In genomic region chr16:94362174-94362873, GRCm38 (mm10) we compare ENCODE assay signal across 9 mouse cellular contexts. TPM values are rescaled to one million over a fixed set of nuclear protein-coding genes. Genes with fewer than 3 reads are reported as not detected.
DNase-seq lines count a peak whose midpoint lies in the region; ATAC-seq and TF ChIP-seq lines count a peak whose summit lies in the region.
"Had no signal": no experiment of that assay in that cellular context is flagged by ENCODE, and none has a peak within 500 bp of the region (broad histone marks: within the 10 kb centered on the region; RNA-seq: fewer than 3 reads in every experiment).

No protein-coding gene starts in this region.

- no peak overlapping the region for H3K27ac ChIP-seq in liver, embryonic 16.5 days (ENCODE audit: low read length)
- no peak overlapping the region for H3K27ac ChIP-seq in liver, embryonic 12.5 days
- peak overlapping the region; percentile 44; the same call in 1 of the 2 replicates for H3K27ac ChIP-seq in hindbrain, embryonic 13.5 days
- no peak overlapping the region for H3K27ac ChIP-seq in liver, postnatal 0 days (ENCODE audit: low read depth)
- H3K27ac ChIP-seq: liver, embryonic 14.5 days had no signal

- whole genome bisulfite sequencing in liver, embryonic 16.5 days (ENCODE audit: insufficient replicate concordance): 40% methylated on average over 10 of the region's 10 CpGs
- WGBS in liver, embryonic 12.5 days (ENCODE audit: insufficient replicate concordance): 44% methylated on average over 10 of the region's 10 CpGs
- 47% methylated on average over 10 of the region's 10 CpGs for WGBS in hindbrain, embryonic 13.5 days
- WGBS in liver, postnatal 0 days (ENCODE audit: insufficient replicate concordance): 48% methylated on average over 10 of the region's 10 CpGs

- no peaks in the 10 kb centered on the region for H3K9me3 ChIP-seq in liver, embryonic 16.5 days (replicated peaks; ENCODE audit: control insufficient read depth, low read length)
- H3K9me3 ChIP-seq in liver, embryonic 12.5 days (replicated peaks): no peaks in the 10 kb centered on the region
- H3K9me3 ChIP-seq in hindbrain, embryonic 13.5 days: no peaks in the 10 kb centered on the region
- H3K9me3 ChIP-seq in liver, postnatal 0 days (ENCODE audit: low read length): no peaks in the 10 kb centered on the region

- H3K4me3 ChIP-seq in liver, embryonic 16.5 days (ENCODE audit: low read depth, low read length): no peak overlapping the region
- no peak overlapping the region for H3K4me3 ChIP-seq in liver, embryonic 12.5 days
- no peak overlapping the region for H3K4me3 ChIP-seq in hindbrain, embryonic 13.5 days
- H3K4me3 ChIP-seq in liver, postnatal 0 days (ENCODE audit: low read depth, low read length): no peak overlapping the region

- 0 out of 2 replicates have a peak, but pooled peaks have one; percentile 24 for ATAC-seq in liver, embryonic 16.5 days (ENCODE audit: low read depth)
- ATAC-seq in liver, embryonic 12.5 days: no peak
- ATAC-seq in frontal cortex, adult (ENCODE audit: low TSS enrichment): peak; percentile 98
- ATAC-seq in hindbrain, embryonic 13.5 days (ENCODE audit: low FRiP score): peak; percentile 85
- no peak for ATAC-seq in liver, postnatal 0 days

- DNase-seq in brain, adult 2 months (ENCODE audit: low read depth, low spot score): peak; percentile 96
- DNase-seq in liver, postnatal 0 days: peak; percentile 24
- DNase-seq in right cerebral cortex, postnatal 14 days: peak; percentile 67
- DNase-seq in T-cell, adult 2 months (ENCODE audit: low spot score): no peak

- no peak overlapping the region for H3K9ac ChIP-seq in liver, embryonic 16.5 days (ENCODE audit: low read depth, low read length)
- no peak overlapping the region for H3K9ac ChIP-seq in liver, embryonic 12.5 days
- no peak overlapping the region for H3K9ac ChIP-seq in hindbrain, embryonic 13.5 days
- no peak overlapping the region for H3K9ac ChIP-seq in liver, postnatal 0 days (replicated peaks)
- H3K9ac ChIP-seq: liver, embryonic 14.5 days had no signal

- no peak for TF ChIP-seq EP300 in liver, postnatal 0 days (IDR thresholded peaks at IDR 0.05; ENCODE audit: low read depth)

- peaks cover 3% of the 10 kb centered on the region for H3K4me1 ChIP-seq in liver, embryonic 16.5 days (ENCODE audit: control insufficient read depth, low read depth, low read length)
- H3K4me1 ChIP-seq in liver, embryonic 12.5 days: peaks cover 18% of the 10 kb centered on the region
- peaks cover 8% of the 10 kb centered on the region for H3K4me1 ChIP-seq in hindbrain, embryonic 13.5 days (replicated peaks)
- H3K4me1 ChIP-seq in liver, postnatal 0 days (ENCODE audit: insufficient read depth): no peaks in the 10 kb centered on the region

- H3K27me3 ChIP-seq in liver, embryonic 16.5 days (ENCODE audit: control insufficient read depth, insufficient read depth, low read depth, low read length): no peaks in the 10 kb centered on the region
- no peaks in the 10 kb centered on the region for H3K27me3 ChIP-seq in liver, embryonic 12.5 days (replicated peaks)
- H3K27me3 ChIP-seq in hindbrain, embryonic 13.5 days: no peaks in the 10 kb centered on the region
- H3K27me3 ChIP-seq in liver, postnatal 0 days (ENCODE audit: insufficient read depth, low read length): no peaks in the 10 kb centered on the region

- H3K36me3 ChIP-seq in liver, embryonic 16.5 days (ENCODE audit: control insufficient read depth, insufficient read depth): no peaks in the 10 kb centered on the region
- no peaks in the 10 kb centered on the region for H3K36me3 ChIP-seq in liver, embryonic 12.5 days
- H3K36me3 ChIP-seq in hindbrain, embryonic 13.5 days: peaks cover 15% of the 10 kb centered on the region
- H3K36me3 ChIP-seq in liver, postnatal 0 days (replicated peaks; ENCODE audit: insufficient read depth, low read length): no peaks in the 10 kb centered on the region

- TF ChIP-seq CTCF in liver, postnatal 0 days (IDR thresholded peaks at IDR 0.05; ENCODE audit: low read depth): no peak

- no peak overlapping the region for H3K4me2 ChIP-seq in liver, embryonic 16.5 days (ENCODE audit: low read depth, low read length)
- H3K4me2 ChIP-seq in liver, embryonic 12.5 days: no peak overlapping the region
- H3K4me2 ChIP-seq in hindbrain, embryonic 13.5 days: no peak overlapping the region
- H3K4me2 ChIP-seq in liver, postnatal 0 days (ENCODE audit: low read depth, low read length): no peak overlapping the region

RNA-seq across cellular contexts. Expression of gene Ttc3, which starts 8.1 kb away (rescaled TPM):
- 21.3 and 25.0 TPM in 2 replicates for polyA plus RNA-seq in liver, embryonic 16.5 days (2015; fragmentation: Nextera tagmentation; extraction: Ambion mirVana)
- polyA plus RNA-seq in liver, embryonic 12.5 days (2016; fragmentation: Nextera tagmentation; extraction: Ambion mirVana): 43.7 and 46.7 TPM in 2 replicates
- 848 and 849 TPM in 2 replicates for polyA plus RNA-seq in hindbrain, embryonic 13.5 days (2015; fragmentation: Nextera tagmentation; extraction: Ambion mirVana)
- 16.1 and 17.4 TPM in 2 replicates for polyA plus RNA-seq in liver, postnatal 0 days (2015; fragmentation: Nextera tagmentation; extraction: Ambion mirVana)

RNA-seq across cellular contexts. Expression of gene Pigp, which starts 9.3 kb away (rescaled TPM):
- 47.5 and 47.6 TPM in 2 replicates for polyA plus RNA-seq in liver, embryonic 16.5 days (2015; fragmentation: Nextera tagmentation; extraction: Ambion mirVana)
- 52.3 and 53.7 TPM in 2 replicates for polyA plus RNA-seq in liver, embryonic 12.5 days (2016; fragmentation: Nextera tagmentation; extraction: Ambion mirVana)
- 137 and 141 TPM in 2 replicates for polyA plus RNA-seq in hindbrain, embryonic 13.5 days (2015; fragmentation: Nextera tagmentation; extraction: Ambion mirVana)
- 84.6 and 95.6 TPM in 2 replicates for polyA plus RNA-seq in liver, postnatal 0 days (2015; fragmentation: Nextera tagmentation; extraction: Ambion mirVana)

RNA-seq across cellular contexts. Expression of gene Ripply3, which starts 34.1 kb away (rescaled TPM):
- 1.7 and 1.9 TPM in 2 replicates for polyA plus RNA-seq in liver, embryonic 16.5 days (2015; fragmentation: Nextera tagmentation; extraction: Ambion mirVana)
- 2.4 and 3.1 TPM in 2 replicates for polyA plus RNA-seq in liver, embryonic 12.5 days (2016; fragmentation: Nextera tagmentation; extraction: Ambion mirVana)
- 1.8 and 2.7 TPM in 2 replicates for polyA plus RNA-seq in hindbrain, embryonic 13.5 days (2015; fragmentation: Nextera tagmentation; extraction: Ambion mirVana)
- polyA plus RNA-seq in liver, postnatal 0 days (2015; fragmentation: Nextera tagmentation; extraction: Ambion mirVana): 1.4 and 2.1 TPM in 2 replicates

RNA-seq across cellular contexts. Expression of gene Hlcs, which starts 49.0 kb away (rescaled TPM):
- polyA plus RNA-seq in liver, embryonic 16.5 days (2015; fragmentation: Nextera tagmentation; extraction: Ambion mirVana): 2.2 and 2.3 TPM in 2 replicates
- 4.4 and 4.9 TPM in 2 replicates for polyA plus RNA-seq in liver, embryonic 12.5 days (2016; fragmentation: Nextera tagmentation; extraction: Ambion mirVana)
- polyA plus RNA-seq in hindbrain, embryonic 13.5 days (2015; fragmentation: Nextera tagmentation; extraction: Ambion mirVana): 8.0 and 9.3 TPM in 2 replicates
- 2.3 and 2.9 TPM in 2 replicates for polyA plus RNA-seq in liver, postnatal 0 days (2015; fragmentation: Nextera tagmentation; extraction: Ambion mirVana)

Comparison
In these comparisons a context has a peak if more than half of its experiments do, and no peak if none do; other contexts are left out.
1. ATAC-seq: peak in liver, embryonic 16.5 days (single experiment), frontal cortex, adult (single experiment) and hindbrain, embryonic 13.5 days (single experiment); none in liver, embryonic 12.5 days (single experiment) and liver, postnatal 0 days (single experiment).
2. RNA of gene Ttc3, which starts 8.1 kb away (polyA plus RNA-seq): 848 to 849 TPM in hindbrain, embryonic 13.5 days; 43.7 to 46.7 TPM in liver, embryonic 12.5 days, 21.3 to 25.0 TPM in liver, embryonic 16.5 days and 16.1 to 17.4 TPM in liver, postnatal 0 days; every median in the first group is over 10 times any median in the second.